Mouse (Mus musculus) stomach, postnatal 0 days (tissue): ENCODE measurements around the gene Sdc3. TPM values are rescaled to one million over a fixed set of nuclear protein-coding genes. Genes with fewer than 3 reads are reported as not detected.

Experiments
- ATAC-seq: fragments of 200-750 bp; cut with Nextera tagmentation; 2 replicates; pipeline ENCODE4 v1.8.0; 2017; ENCODE audit not compliant: low FRiP score, low TSS enrichment
- DNase-seq: peaks from one replicate; pipeline ENCODE4 v3.0.0-alpha.2; 2016; ENCODE audit warnings: low spot score
- H3K27ac ChIP-seq: fragments of 300-500 bp; sonication (generic); replicated peaks from 2 replicates; pipeline ENCODE4 v1.5.1; 2014; ENCODE audit warnings: mild to moderate bottlenecking, control low read depth
- H3K27me3 ChIP-seq: fragments of 300-500 bp; sonication (generic); 2 replicates; pipeline ENCODE4 v1.6.1; 2014; ENCODE audit warnings: low read length; ENCODE audit not compliant: control insufficient read depth, insufficient read depth
- H3K36me3 ChIP-seq: fragments of 300-500 bp; sonication (generic); 2 replicates; pipeline ENCODE4 v1.6.1; 2014; ENCODE audit warnings: low read length, mixed read lengths; ENCODE audit not compliant: control insufficient read depth, insufficient read depth
- H3K4me1 ChIP-seq: fragments of 300-500 bp; sonication (generic); replicated peaks from 2 replicates; pipeline ENCODE4 v1.6.1; 2014; ENCODE audit warnings: antibody characterized with exemption; ENCODE audit not compliant: control insufficient read depth, insufficient read depth
- H3K4me2 ChIP-seq: fragments of 300-500 bp; sonication (generic); replicated peaks from 2 replicates; pipeline ENCODE4 v1.6.1; 2014; ENCODE audit warnings: low read depth, mild to moderate bottlenecking, control low read depth, moderate library complexity
- H3K4me3 ChIP-seq: fragments of 300-500 bp; sonication (generic); 2 replicates; pipeline ENCODE4 v1.5.1; 2014; ENCODE audit warnings: low read depth, low read length, control low read depth
- H3K9ac ChIP-seq: fragments of 300-500 bp; sonication (generic); 2 replicates; pipeline ENCODE4 v1.6.1; 2014; ENCODE audit warnings: mild to moderate bottlenecking, low read length, control low read depth, mixed read lengths
- H3K9me3 ChIP-seq: fragments of 300-500 bp; sonication (generic); 2 replicates; pipeline ENCODE4 v1.6.1; 2016; ENCODE audit warnings: low read length; ENCODE audit not compliant: control insufficient read depth
- CTCF ChIP-seq: IDR thresholded peaks from 2 replicates; pipeline ENCODE4 v1.5.1; 2016; ENCODE audit warnings: antibody characterized with exemption, low read depth, mild to moderate bottlenecking, moderate library complexity
- EP300 ChIP-seq: optimal IDR thresholded peaks from 2 replicates; pipeline ENCODE3; 2016; ENCODE audit warnings: antibody characterized with exemption
- WGBS: fragments of 180-500 bp; shearing (Covaris S2); extraction: QIAGEN DNeasy Blood & Tissue Kit; methylation state at CpG from one replicate; pipeline ENCODE4 v1.1.7; 2014; 5-methylcytosine and 5-hydroxymethylcytosine counted together
- polyA plus RNA-seq: library from polyadenylated mRNA; unstranded; fragments of >200 nt; fragmentation: Nextera tagmentation; extraction: Ambion mirVana; gene quantifications from 2 replicates; pipeline ENCODE4 v1.2.1, GENCODE M21; 2015

Gene Sdc3
- polyA plus RNA-seq, 1 experiment from 2014 or later = 11.0 TPM

DNA sequence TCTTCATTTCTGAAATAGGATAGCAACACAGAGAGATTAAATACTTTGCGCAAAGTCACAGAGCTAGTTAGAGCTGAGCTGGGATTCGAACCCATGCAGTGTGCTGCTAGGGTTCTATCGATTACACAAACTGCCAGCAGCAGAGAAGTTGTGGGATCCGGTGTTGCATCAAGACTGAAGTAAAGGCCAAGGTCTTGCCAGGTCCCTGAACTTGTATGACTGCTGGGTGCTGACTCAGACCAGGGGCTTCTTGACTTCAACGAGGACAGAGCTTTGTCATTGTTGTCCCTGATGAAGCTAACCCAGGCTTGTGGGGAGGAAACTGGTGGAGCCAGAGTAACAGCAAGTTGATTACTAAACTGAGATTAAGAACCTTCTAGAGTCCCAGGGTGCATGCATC lies 8.9 kb downstream of the Sdc3 start:
- DNase-seq (no peak), ATAC-seq (no peak)
- peaks cover 10% of the 10 kb centered on the region for H3K4me1 ChIP-seq
- H3K4me3 ChIP-seq = no peak overlapping the region
- no peaks in the 10 kb centered on the region for H3K27me3 ChIP-seq
- no peak overlapping the region for H3K9ac ChIP-seq
- H3K27ac ChIP-seq = 0 out of 2 replicates have a peak overlapping the region, but pooled peaks have one; percentile 0
- TF ChIP-seq CTCF (no peak), EP300 (no peak)
- no peaks in the 10 kb centered on the region for H3K9me3 ChIP-seq
- no peaks in the 10 kb centered on the region for H3K36me3 ChIP-seq
- no peak overlapping the region for H3K4me2 ChIP-seq
- 75% methylated on average over 5 of the region's 5 CpGs for WGBS

DNA sequence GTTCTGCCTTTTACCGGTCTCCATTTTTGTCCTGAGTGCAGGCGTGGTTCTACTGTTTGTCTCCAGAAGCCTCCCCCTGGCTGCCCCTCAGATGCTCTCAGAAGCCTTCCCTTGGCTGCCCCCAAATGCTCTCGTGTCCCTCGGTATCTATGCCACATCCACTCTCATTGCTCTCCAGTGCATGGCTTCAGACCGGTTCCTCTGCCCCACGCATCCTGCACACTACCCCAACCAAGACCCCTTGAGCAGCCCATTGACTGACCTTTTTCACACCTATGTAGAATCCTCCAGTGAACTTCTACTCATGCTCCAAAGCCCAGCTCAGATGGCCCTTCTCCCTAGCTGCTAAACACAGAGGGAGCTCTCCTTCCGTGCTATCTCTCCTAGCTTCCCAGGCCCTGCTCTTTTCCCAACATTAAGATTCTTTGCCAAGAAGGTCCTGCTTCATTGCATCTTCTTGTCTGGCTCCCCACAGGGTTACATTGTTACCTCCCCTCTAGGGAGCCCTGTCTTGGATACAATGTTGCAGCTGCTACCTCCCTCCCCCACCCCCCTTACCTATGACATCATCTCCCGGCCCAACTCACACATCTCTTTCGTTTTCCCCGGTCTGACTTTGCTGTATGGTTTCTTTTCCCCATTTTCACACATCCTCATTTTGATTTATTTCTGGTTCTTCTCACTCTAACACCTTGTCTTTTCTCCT lies 9.4 kb downstream of the Sdc3 start:
- Histone ChIP-seq H3K4me3 (no peak overlapping the region), H3K27ac (0 out of 2 replicates have a peak overlapping the region, but pooled peaks have one; percentile 0), H3K36me3 (no peaks in the 10 kb centered on the region), H3K4me2 (no peak overlapping the region), H3K4me1 (peaks cover 10% of the 10 kb centered on the region), H3K27me3 (no peaks in the 10 kb centered on the region), H3K9me3 (no peaks in the 10 kb centered on the region), H3K9ac (no peak overlapping the region)
- WGBS = 49% methylated on average over 10 of the region's 10 CpGs
- peak; percentile 51; the same call in 1 of the 2 replicates for ATAC-seq
- TF ChIP-seq EP300 = no peak
- peak; percentile 30; the same call in 1 of the 2 replicates for TF ChIP-seq CTCF
- no peak for DNase-seq

DNA sequence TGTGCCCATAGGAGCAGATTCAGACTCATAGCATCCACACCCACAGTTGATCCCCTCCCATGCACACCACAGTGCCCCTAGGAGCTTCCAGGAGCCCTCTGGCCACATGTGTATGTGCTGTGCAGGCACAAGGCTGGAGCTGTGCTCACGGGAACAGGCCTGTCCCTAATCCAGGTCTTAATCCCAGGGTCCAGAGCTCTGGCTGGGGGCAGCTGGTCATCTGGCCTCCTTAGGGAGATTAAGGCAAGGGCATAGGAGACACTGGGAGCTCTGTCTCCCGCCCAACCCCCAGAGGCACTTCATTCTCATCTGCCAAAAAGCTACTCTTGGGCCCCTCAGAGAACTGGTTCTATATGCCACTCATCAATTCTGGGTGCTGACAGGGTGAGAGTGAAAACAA lies 11.3 kb downstream of the Sdc3 start:
- WGBS = 60% methylated on average over 2 of the region's 2 CpGs
- ATAC-seq = no peak
- H3K4me3 ChIP-seq = no peak overlapping the region
- H3K9ac ChIP-seq = no peak overlapping the region
- H3K4me2 ChIP-seq = no peak overlapping the region
- no peak overlapping the region for H3K27ac ChIP-seq
- peaks cover 8% of the 10 kb centered on the region; the same call in 1 of the 2 replicates for H3K4me1 ChIP-seq
- no peak for DNase-seq
- no peaks in the 10 kb centered on the region for H3K36me3 ChIP-seq
- no peaks in the 10 kb centered on the region for H3K9me3 ChIP-seq
- no peaks in the 10 kb centered on the region for H3K27me3 ChIP-seq
- TF ChIP-seq EP300 = no peak
- TF ChIP-seq CTCF = no peak

GRCm38 (mm10) chr4:130804292-130804691 lies 12.0 kb downstream of the Sdc3 start:
- H3K9me3 ChIP-seq = no peaks in the 10 kb centered on the region
- H3K4me3 ChIP-seq = no peak overlapping the region
- H3K9ac ChIP-seq = no peak overlapping the region
- DNase-seq (no peak), ATAC-seq (no peak)
- H3K27me3 ChIP-seq = no peaks in the 10 kb centered on the region
- no peaks in the 10 kb centered on the region for H3K36me3 ChIP-seq
- H3K27ac ChIP-seq = no peak overlapping the region
- TF ChIP-seq CTCF = no peak
- no peak for TF ChIP-seq EP300
- 39% methylated on average over 2 of the region's 2 CpGs for WGBS
- H3K4me1 ChIP-seq = peaks cover 4% of the 10 kb centered on the region; the same call in 1 of the 2 replicates
- no peak overlapping the region for H3K4me2 ChIP-seq

GRCm38 (mm10) chr4:130804771-130805361 lies 12.5 kb downstream of the Sdc3 start:
- Histone ChIP-seq H3K9me3 (no peaks in the 10 kb centered on the region), H3K4me3 (no peak overlapping the region), H3K4me1 (no peaks in the 10 kb centered on the region), H3K4me2 (no peak overlapping the region), H3K36me3 (no peaks in the 10 kb centered on the region), H3K27ac (peak overlapping the region; percentile 36; the same call in 1 of the 2 replicates), H3K9ac (no peak overlapping the region; the same call in 1 of the 2 replicates), H3K27me3 (no peaks in the 10 kb centered on the region)
- ATAC-seq (no peak), DNase-seq (no peak)
- 67% methylated on average over 7 of the region's 7 CpGs for WGBS
- TF ChIP-seq CTCF (no peak), EP300 (no peak)

- DNase-seq (no peak), ATAC-seq (no peak)
- Histone ChIP-seq H3K36me3 (no peaks in the 10 kb centered on the region), H3K27ac (no peak overlapping the region), H3K4me3 (no peak overlapping the region), H3K4me1 (no peaks in the 10 kb centered on the region), H3K9ac (no peak overlapping the region; the same call in 1 of the 2 replicates), H3K9me3 (no peaks in the 10 kb centered on the region), H3K4me2 (no peak overlapping the region), H3K27me3 (no peaks in the 10 kb centered on the region)
- TF ChIP-seq CTCF (no peak), EP300 (no peak)
- 74% methylated on average over 7 of the region's 7 CpGs for WGBS
Measured at GRCm38 (mm10) chr4:130805746-130806145, 13.4 kb downstream of the Sdc3 start.
